Mouse (Mus musculus): ENCODE results near the gene Tle2.

The Tle2 gene

GRCm38 (mm10) chr10:81572975-81573374, 1.4 kb upstream of the Tle2 start:
- in situ Hi-C loops (cut with MboI) = no loop called here

GRCm38 (mm10) chr10:81575208-81575631, 859 bp downstream of the Tle2 start:
- in situ Hi-C loops (cut with MboI) = no loop called here

- in situ Hi-C loops (cut with MboI) = no loop called here
These were observed 1.3 kb downstream of the Tle2 start for GRCm38 (mm10) chr10:81575695-81576094.

GRCm38 (mm10) chr10:81579967-81580366, 5.6 kb downstream of the Tle2 start:
- in situ Hi-C loops (cut with MboI) = no loop called here

- in situ Hi-C loops (cut with MboI) = no loop called here
These were observed 6.2 kb downstream of the Tle2 start for GRCm38 (mm10) chr10:81580441-81581070.

GRCm38 (mm10) chr10:81583347-81583746, 9.0 kb downstream of the Tle2 start:
- in situ Hi-C loops (cut with MboI) = no loop called here

- in situ Hi-C loops (cut with MboI) = no loop called here
These were observed 14.4 kb downstream of the Tle2 start for GRCm38 (mm10) chr10:81588739-81589138.

- in situ Hi-C loops (cut with MboI) = no loop called here
These were observed 17.5 kb downstream of the Tle2 start for GRCm38 (mm10) chr10:81591846-81592245.

GRCm38 (mm10) chr10:81592631-81593030, 18.3 kb downstream of the Tle2 start:
- in situ Hi-C loops (cut with MboI) = no loop called here

- in situ Hi-C loops (cut with MboI) = no loop called here
These were observed 18.9 kb downstream of the Tle2 start for GRCm38 (mm10) chr10:81593223-81593622.

GRCm38 (mm10) chr10:81593935-81594334, 19.6 kb downstream of the Tle2 start:
- in situ Hi-C loops (cut with MboI) = no loop called here

- in situ Hi-C loops (cut with MboI) = no loop called here
These were observed 21.2 kb downstream of the Tle2 start for GRCm38 (mm10) chr10:81595599-81595998.

GRCm38 (mm10) chr10:81596611-81597010, 22.2 kb downstream of the Tle2 start:
- in situ Hi-C loops (cut with MboI) = no loop called here

- in situ Hi-C loops (cut with MboI) = no loop called here
These were observed 23.0 kb downstream of the Tle2 start for GRCm38 (mm10) chr10:81597137-81597950.

- in situ Hi-C loops (cut with MboI) = no loop called here
These were observed 24.0 kb downstream of the Tle2 start for GRCm38 (mm10) chr10:81598342-81598741.

GRCm38 (mm10) chr10:81598871-81599270, 24.5 kb downstream of the Tle2 start:
- in situ Hi-C loops (cut with MboI) = no loop called here

- in situ Hi-C loops (cut with MboI) = loop anchor here (5.0 kb wide), 1 partner anchor 32 kb away; no protein-coding TSS in a partner anchor
These were observed 25.3 kb downstream of the Tle2 start for GRCm38 (mm10) chr10:81599630-81600029.

- in situ Hi-C loops (cut with MboI) = loop anchor here (5.0 kb wide), 1 partner anchor 33 kb away; no protein-coding TSS in a partner anchor
These were observed 25.7 kb downstream of the Tle2 start for GRCm38 (mm10) chr10:81600096-81600495.

- in situ Hi-C loops (cut with MboI) = loop anchor here (5.0 kb wide), 1 partner anchor 33 kb away; no protein-coding TSS in a partner anchor
These were observed 26.4 kb downstream of the Tle2 start, which contains the start of gene Tle6 for GRCm38 (mm10) chr10:81600738-81601203. Gene Tle6 (minus strand): TSS chr10:81601073.

GRCm38 (mm10) chr10:81601396-81601905, 27.1 kb downstream of the Tle2 start:
- in situ Hi-C loops (cut with MboI) = loop anchor here (5.0 kb wide), 1 partner anchor 34 kb away; no protein-coding TSS in a partner anchor

- in situ Hi-C loops (cut with MboI) = loop anchor here (5.0 kb wide), 1 partner anchor 35 kb away; no protein-coding TSS in a partner anchor
These were observed 28.4 kb downstream of the Tle2 start for GRCm38 (mm10) chr10:81602741-81603151.

All from mature B cell (primary cell).